Mouse (Mus musculus): ENCODE data around the gene Ndufa11.

DNA sequence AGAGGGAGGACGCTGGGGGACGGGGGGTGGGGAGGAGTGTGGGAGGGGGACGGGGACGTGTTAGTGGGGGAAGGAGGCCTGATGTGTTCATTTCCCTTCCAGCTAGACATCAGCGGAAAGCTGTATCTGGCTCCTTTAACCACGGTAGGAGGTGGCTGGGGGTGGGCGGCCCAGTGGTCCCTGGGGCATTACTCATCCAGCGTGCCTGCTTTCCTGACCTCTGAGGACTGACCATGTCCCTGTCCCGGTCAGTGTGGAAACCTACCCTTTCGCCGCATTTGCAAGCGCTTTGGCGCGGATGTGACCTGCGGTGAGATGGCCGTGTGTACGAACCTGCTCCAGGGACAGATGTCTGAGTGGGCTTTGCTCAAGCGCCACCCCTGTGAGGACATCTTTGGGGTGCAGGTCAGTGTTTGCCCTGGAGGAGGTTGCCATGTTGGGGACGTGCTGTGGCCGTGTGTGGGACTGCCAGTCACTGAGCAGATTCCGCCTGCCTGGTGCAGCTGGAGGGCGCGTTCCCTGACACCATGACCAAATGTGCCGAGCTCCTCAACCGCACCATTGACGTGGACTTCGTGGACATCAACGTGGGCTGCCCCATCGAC is 50.1 kb downstream of the Ndufa11 start:
- TF ChIP-seq CTCF (IDR thresholded peaks at IDR 0.05; ENCODE audit: extremely low read depth, insufficient read length, insufficient replicate concordance, low read depth, low read length) (no peak), POLR2A (IDR thresholded peaks at IDR 0.05; ENCODE audit: low read depth, low read length) (no peak)

Data from small intestine, adult 2 months (tissue).